Mouse (Mus musculus) forebrain, embryonic 16.5 days (tissue): ENCODE data around the gene Rps18. TPM values are rescaled to one million over a fixed set of nuclear protein-coding genes. Genes with fewer than 3 reads are reported as not detected.

ENCODE experiments used
- ATAC-seq: fragments of 200-750 bp; cut with Nextera tagmentation; 2 replicates; pipeline ENCODE4 v1.8.0; 2017; ENCODE audit warnings: mild to moderate bottlenecking, moderate library complexity
- H3K27ac ChIP-seq: fragments of 300-500 bp; sonication (generic); 2 replicates; pipeline ENCODE4 v1.5.1; 2014; ENCODE audit warnings: low read length, control low read depth
- H3K27me3 ChIP-seq: fragments of 300-500 bp; sonication (generic); replicated peaks from 2 replicates; pipeline ENCODE4 v1.6.1; 2014; ENCODE audit warnings: low read length; ENCODE audit not compliant: control insufficient read depth, insufficient read depth
- H3K36me3 ChIP-seq: fragments of 300-500 bp; sonication (generic); 2 replicates; pipeline ENCODE4 v1.6.1; 2014; ENCODE audit not compliant: control insufficient read depth, insufficient read depth
- H3K4me1 ChIP-seq: fragments of 300-500 bp; sonication (generic); replicated peaks from 2 replicates; pipeline ENCODE4 v1.6.1; 2014; ENCODE audit warnings: low read length; ENCODE audit not compliant: control insufficient read depth, insufficient read depth
- H3K4me2 ChIP-seq: fragments of 300-500 bp; sonication (generic); 2 replicates; pipeline ENCODE4 v1.6.1; 2014; ENCODE audit warnings: mild to moderate bottlenecking, low read length, control low read depth
- H3K4me3 ChIP-seq: fragments of 300-500 bp; sonication (generic); replicated peaks from 2 replicates; pipeline ENCODE4 v1.5.1; 2014; ENCODE audit warnings: mild to moderate bottlenecking, low read length, control low read depth
- H3K9ac ChIP-seq: fragments of 300-500 bp; sonication (generic); replicated peaks from 2 replicates; pipeline ENCODE4 v1.6.1; 2014; ENCODE audit warnings: low read depth, low read length, control low read depth
- H3K9me3 ChIP-seq: fragments of 300-500 bp; sonication (generic); 2 replicates; pipeline ENCODE4 v1.6.1; 2016; ENCODE audit warnings: low read length; ENCODE audit not compliant: control insufficient read depth
- WGBS: fragments of 180-500 bp; shearing (Covaris S2); extraction: QIAGEN DNeasy Blood & Tissue Kit; methylation state at CpG from one replicate; pipeline ENCODE4 v1.1.7; 2014; 5-methylcytosine and 5-hydroxymethylcytosine counted together
- polyA plus RNA-seq: library from polyadenylated mRNA; unstranded; fragments of >200 nt; fragmentation: Nextera tagmentation; extraction: Ambion mirVana; gene quantifications from 2 replicates; pipeline ENCODE4 v1.2.1, GENCODE M21; 2015

Rps18 gene
- polyA plus RNA-seq, 1 experiment from 2014 or later, result 811 TPM

GRCm38 (mm10) chr17:33920282-33921097 lies 35.3 kb downstream of the Rps18 start:
- Histone ChIP-seq H3K4me1 (peaks cover 33% of the 10 kb centered on the region), H3K36me3 (no peaks in the 10 kb centered on the region), H3K27ac (peak overlapping the region; percentile 23; the same call in 1 of the 2 replicates), H3K4me3 (peak overlapping the region; percentile 47), H3K27me3 (no peaks in the 10 kb centered on the region), H3K4me2 (peak overlapping the region; percentile 80), H3K9ac (peak overlapping the region; percentile 68), H3K9me3 (no peaks in the 10 kb centered on the region)
- ATAC-seq, result no peak; the same call in 1 of the 2 replicates
- under 1% methylated on average over 36 of the region's 36 CpGs for WGBS

- no peaks in the 10 kb centered on the region for H3K27me3 ChIP-seq
- H3K4me2 ChIP-seq, result peak overlapping the region; percentile 80
- WGBS, result under 1% methylated on average over 52 of the region's 52 CpGs
- ATAC-seq, result no peak
- H3K9me3 ChIP-seq, result no peaks in the 10 kb centered on the region
- peak overlapping the region; percentile 68 for H3K9ac ChIP-seq
- H3K27ac ChIP-seq, result peak overlapping the region; percentile 23; the same call in 1 of the 2 replicates
- H3K4me1 ChIP-seq, result peaks cover 41% of the 10 kb centered on the region
- H3K36me3 ChIP-seq, result no peaks in the 10 kb centered on the region
- peak overlapping the region; percentile 47 for H3K4me3 ChIP-seq
These were observed 36.2 kb downstream of the Rps18 start for GRCm38 (mm10) chr17:33919351-33920281.

- Histone ChIP-seq H3K9ac (no peak overlapping the region), H3K9me3 (no peaks in the 10 kb centered on the region), H3K36me3 (peaks cover 6% of the 10 kb centered on the region; the same call in 1 of the 2 replicates), H3K4me3 (no peak overlapping the region), H3K27ac (no peak overlapping the region), H3K4me2 (peak overlapping the region; percentile 80), H3K4me1 (peaks cover 44% of the 10 kb centered on the region), H3K27me3 (no peaks in the 10 kb centered on the region)
- ATAC-seq, result no peak
- 61% methylated on average over 37 of the region's 37 CpGs for WGBS
These were observed 37.3 kb downstream of the Rps18 start for GRCm38 (mm10) chr17:33918293-33919203.

DNA sequence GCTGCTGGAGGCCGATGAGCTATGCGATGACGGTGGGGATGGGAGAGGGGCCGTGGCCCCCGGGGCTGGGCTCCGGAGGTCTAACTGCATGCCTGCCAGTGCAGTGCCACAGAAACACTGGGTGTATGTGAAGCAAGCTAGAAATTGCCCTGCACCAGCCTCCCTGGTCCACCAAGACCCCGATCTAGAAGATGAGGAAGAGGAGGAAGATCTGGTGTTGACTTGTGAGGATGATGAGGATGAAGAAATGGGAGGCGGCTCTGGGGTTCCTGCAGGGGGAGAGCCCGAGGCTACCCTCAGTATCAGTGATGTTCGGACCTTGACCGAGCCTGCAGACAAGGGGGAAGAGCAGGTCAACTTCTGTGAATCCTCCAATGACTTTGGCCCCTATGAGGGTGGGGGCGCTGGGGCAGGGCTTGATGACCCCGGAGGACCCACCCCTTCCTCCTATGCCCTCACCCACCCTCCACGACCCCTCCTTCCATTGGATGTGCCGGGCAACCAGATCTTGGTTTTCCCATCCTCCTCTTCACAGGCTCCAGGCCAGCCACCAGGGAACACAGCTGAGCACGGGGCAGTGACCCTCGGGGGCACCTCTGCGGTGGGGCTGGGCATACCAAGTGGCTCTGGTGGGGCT lies 38.0 kb downstream of the Rps18 start:
- Histone ChIP-seq H3K4me2 (no peak overlapping the region), H3K4me3 (no peak overlapping the region), H3K27ac (no peak overlapping the region), H3K9ac (no peak overlapping the region), H3K9me3 (no peaks in the 10 kb centered on the region), H3K27me3 (no peaks in the 10 kb centered on the region), H3K4me1 (peaks cover 44% of the 10 kb centered on the region), H3K36me3 (peaks cover 10% of the 10 kb centered on the region; the same call in 1 of the 2 replicates)
- no peak for ATAC-seq
- 89% methylated on average over 18 of the region's 18 CpGs for WGBS

- Histone ChIP-seq H3K27me3 (no peaks in the 10 kb centered on the region), H3K4me1 (peaks cover 44% of the 10 kb centered on the region), H3K4me3 (peak overlapping the region; percentile 53), H3K9ac (peak overlapping the region; percentile 9; the same call in 1 of the 2 replicates), H3K9me3 (no peaks in the 10 kb centered on the region), H3K27ac (no peak overlapping the region), H3K4me2 (peak overlapping the region; percentile 66), H3K36me3 (peaks cover 15% of the 10 kb centered on the region)
- ATAC-seq, result no peak
- 74% methylated on average over 31 of the region's 31 CpGs for WGBS
These were observed 38.8 kb downstream of the Rps18 start for GRCm38 (mm10) chr17:33916847-33917655.

- no peaks in the 10 kb centered on the region for H3K9me3 ChIP-seq
- H3K4me3 ChIP-seq, result peak overlapping the region; percentile 53
- peak overlapping the region; percentile 65 for H3K9ac ChIP-seq
- peak overlapping the region; percentile 79 for H3K27ac ChIP-seq
- H3K36me3 ChIP-seq, result peaks cover 23% of the 10 kb centered on the region
- no peaks in the 10 kb centered on the region for H3K27me3 ChIP-seq
- ATAC-seq, result peak; percentile 24
- WGBS, result 2% methylated on average over 14 of the region's 20 CpGs
- H3K4me2 ChIP-seq, result peak overlapping the region; percentile 66
- peaks cover 44% of the 10 kb centered on the region for H3K4me1 ChIP-seq
These were observed 39.5 kb downstream of the Rps18 start for GRCm38 (mm10) chr17:33916294-33916693.

GRCm38 (mm10) chr17:33915671-33916250 lies 40.0 kb downstream of the Rps18 start, which contains the start of the genes Tapbp and Zbtb22:
Gene Tapbp (plus strand): TSS chr17:33915899.
Gene Zbtb22 (plus strand): TSS chr17:33915904.
- under 1% methylated on average over 26 of the region's 34 CpGs for WGBS
- Histone ChIP-seq H3K4me2 (peak within 1 kb of the TSS; percentile 66), H3K27me3 (no peaks in the 10 kb centered on the region), H3K27ac (peak within 1 kb of the TSS; percentile 79), H3K36me3 (peaks cover 25% of the 10 kb centered on the region), H3K4me3 (peak within 1 kb of the TSS; percentile 53), H3K9ac (peak within 1 kb of the TSS; percentile 65), H3K4me1 (peaks cover 43% of the 10 kb centered on the region), H3K9me3 (no peaks in the 10 kb centered on the region)
- ATAC-seq, result peak; percentile 92
